Mouse (Mus musculus): ENCODE results near the gene Snx9.

DNA sequence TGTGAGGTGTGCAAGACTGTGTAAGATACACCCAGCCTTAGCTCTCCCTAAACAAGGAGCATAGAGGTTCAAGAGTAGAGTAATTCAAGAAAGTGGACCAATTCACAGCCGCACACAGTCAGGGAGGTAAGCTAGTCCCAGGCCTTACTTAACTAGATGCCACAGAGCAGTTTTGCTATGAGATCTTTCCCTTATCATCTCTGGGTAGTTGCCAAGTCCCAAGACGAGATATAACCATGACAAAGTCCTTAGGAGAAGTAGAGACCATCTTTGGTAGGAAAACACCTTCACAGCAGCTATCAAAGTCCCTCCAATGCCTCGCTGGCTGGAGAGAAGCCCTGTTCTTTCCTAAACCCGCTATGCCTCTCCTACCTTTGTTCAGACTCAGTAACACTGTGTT lies 47.5 kb upstream of the Snx9 start:
- TF ChIP-seq EP300 (IDR thresholded peaks at IDR 0.05; ENCODE audit: low read depth in 1 of 2, low read length in 2 of 2) (peak; percentile 66 to 70; a peak in 3 of 4 replicates), MXI1 (IDR thresholded peaks at IDR 0.05; ENCODE audit: low read depth, low read length) (no peak), TAL1 (IDR thresholded peaks at IDR 0.05; ENCODE audit: low read length) (no peak)
